Mouse (Mus musculus): ENCODE measurements around the gene Gm10273. TPM values are rescaled to one million over a fixed set of nuclear protein-coding genes. Genes with fewer than 3 reads are reported as not detected.

The Gm10273 gene
- total and polyA plus RNA-seq, 3 experiments: 19.6 to 220 (median 29.6) TPM

DNA sequence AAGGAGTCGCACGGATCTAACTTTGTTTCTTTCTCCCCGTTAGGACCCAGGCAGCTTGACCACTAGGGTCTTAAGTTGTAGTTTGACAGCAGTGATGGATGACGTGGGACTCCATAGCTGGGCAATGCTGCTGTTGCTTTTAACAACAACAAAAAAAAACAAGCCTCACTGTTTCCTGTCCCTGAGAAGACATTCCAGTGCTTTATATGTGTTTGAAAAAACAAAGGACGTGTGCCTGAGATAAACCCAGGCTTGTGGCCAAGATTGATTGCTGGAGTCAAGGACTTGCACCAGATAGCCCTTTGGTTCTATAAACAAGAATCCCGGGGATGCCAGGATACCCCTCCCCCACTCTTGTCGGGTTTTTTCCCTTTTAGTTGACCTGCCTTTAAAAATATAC lies 47.8 kb downstream of the Gm10273 start:
- Histone ChIP-seq H3K4me1 (ENCODE audit: control insufficient read depth in 1 of 2, insufficient read depth in 2 of 2) (peaks cover 0 to 3% of the 10 kb centered on the region in 2 experiments; a peak in 1 of 4 replicates), H3K4me2 (ENCODE audit: insufficient read depth, low read depth, poor library complexity, severe bottlenecking) (no peak overlapping the region), H3K79me2 (replicated peaks; ENCODE audit: control insufficient read depth, extremely low read depth, insufficient read depth, poor library complexity, severe bottlenecking) (no peaks in the 10 kb centered on the region), H3K27me3 (replicated peaks) (no peaks in the 10 kb centered on the region), H3K9ac (ENCODE audit: insufficient read depth, low read depth) (no peak overlapping the region), H3K36me3 (replicated peaks in 1 of 2; ENCODE audit: control insufficient read depth in 1 of 2, insufficient read depth in 1 of 2, low read length in 1 of 2) (no peaks in the 10 kb centered on the region), H3K27ac (ENCODE audit: insufficient read depth, low read depth) (no peak overlapping the region), H3K9me3 (replicated peaks; ENCODE audit: low read length) (no peaks in the 10 kb centered on the region), H3K4me3 (replicated peaks in 1 of 3; ENCODE audit: low read depth in 2 of 3, low read length in 2 of 3, poor library complexity in 1 of 3) (no peak overlapping the region)
- TF ChIP-seq JUN (IDR thresholded peaks at IDR 0.05; ENCODE audit: insufficient read depth, low read depth, low read length) (no peak), UBTF (IDR thresholded peaks at IDR 0.05; ENCODE audit: low read depth, low read length) (no peak), ZKSCAN1 (IDR thresholded peaks at IDR 0.05; ENCODE audit: borderline replicate concordance, low read depth, low read length) (no peak), MXI1 (IDR thresholded peaks at IDR 0.05; ENCODE audit: low read depth, low read length) (no peak), RCOR1 (conservative IDR thresholded peaks at IDR 0.05; ENCODE audit: low read depth, low read length) (no peak), POLR2AphosphoS2 (IDR thresholded peaks at IDR 0.05; ENCODE audit: low read depth, low read length) (no peak), PAX5 (IDR thresholded peaks at IDR 0.05; ENCODE audit: low read length) (no peak), EP300 (IDR thresholded peaks at IDR 0.05; ENCODE audit: low read length) (no peak), ZMIZ1 (IDR thresholded peaks at IDR 0.05; ENCODE audit: low read depth, low read length) (no peak), POLR2A (IDR thresholded peaks at IDR 0.05; ENCODE audit: low read depth, low read length) (no peak), SMC3 (IDR thresholded peaks at IDR 0.05; ENCODE audit: low read depth, low read length) (no peak), USF2 (conservative IDR thresholded peaks at IDR 0.05; ENCODE audit: low read depth, low read length) (no peak), JUND (conservative IDR thresholded peaks at IDR 0.05; ENCODE audit: low read depth, low read length) (no peak)
- in situ Hi-C loops (cut with MboI; ENCODE audit: low pct_ligation_motif_present, low pct_unique_long_range_greater_than_20kb, low sequenced_read_pairs): no loop called here
- DNase-seq (ENCODE audit: extremely low read depth): no peak
- dilution Hi-C loops (cut with MboI; ENCODE audit: extremely low pct_ligation_motif_present, extremely low pct_unique_long_range_greater_than_20kb, low sequenced_read_pairs): no loop called here

DNA sequence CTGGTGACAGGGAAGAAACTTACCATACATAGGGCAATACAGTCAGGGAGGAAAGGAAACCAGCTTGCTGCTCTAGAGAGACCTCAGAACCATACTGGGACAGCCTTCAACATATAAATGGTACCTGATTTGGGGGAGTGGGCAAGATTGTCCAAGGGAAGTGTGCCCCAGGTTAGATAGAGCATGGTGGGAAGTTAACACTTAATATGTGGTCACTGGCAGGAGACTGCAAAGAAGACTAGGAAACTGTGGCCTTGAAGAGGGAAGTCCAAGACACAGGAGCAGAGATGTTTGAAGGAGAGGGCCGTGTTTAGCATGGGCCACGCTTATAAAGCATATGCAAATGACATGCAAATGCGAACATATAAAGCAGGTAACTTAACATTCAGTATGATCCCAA lies 48.7 kb downstream of the Gm10273 start:
- TF ChIP-seq NELFE (IDR thresholded peaks at IDR 0.05; ENCODE audit: low read depth, low read length) (no peak), KAT2A (IDR thresholded peaks at IDR 0.05; ENCODE audit: insufficient replicate concordance, low read length) (no peak)
- dilution Hi-C loops (cut with MboI; ENCODE audit: extremely low pct_ligation_motif_present, extremely low pct_unique_long_range_greater_than_20kb, low sequenced_read_pairs): no loop called here
- DNase-seq (ENCODE audit: extremely low read depth): no peak
- Histone ChIP-seq H3K4me1 (ENCODE audit: control insufficient read depth in 1 of 2, insufficient read depth in 2 of 2) (peaks cover 0 to 3% of the 10 kb centered on the region in 2 experiments; a peak in 1 of 4 replicates), H3K36me3 (replicated peaks in 1 of 2; ENCODE audit: control insufficient read depth in 1 of 2, insufficient read depth in 1 of 2, low read length in 1 of 2) (no peaks in the 10 kb centered on the region), H3K9me3 (replicated peaks; ENCODE audit: low read length) (no peaks in the 10 kb centered on the region), H3K4me3 (replicated peaks in 1 of 3; ENCODE audit: low read depth in 2 of 3, low read length in 2 of 3, poor library complexity in 1 of 3) (no peak overlapping the region), H3K9ac (ENCODE audit: insufficient read depth, low read depth) (no peak overlapping the region), H3K27ac (ENCODE audit: insufficient read depth, low read depth) (no peak overlapping the region), H3K79me2 (replicated peaks; ENCODE audit: control insufficient read depth, extremely low read depth, insufficient read depth, poor library complexity, severe bottlenecking) (no peaks in the 10 kb centered on the region), H3K27me3 (replicated peaks) (no peaks in the 10 kb centered on the region), H3K4me2 (ENCODE audit: insufficient read depth, low read depth, poor library complexity, severe bottlenecking) (no peak overlapping the region)
- in situ Hi-C loops (cut with MboI; ENCODE audit: low pct_ligation_motif_present, low pct_unique_long_range_greater_than_20kb, low sequenced_read_pairs): no loop called here

DNA sequence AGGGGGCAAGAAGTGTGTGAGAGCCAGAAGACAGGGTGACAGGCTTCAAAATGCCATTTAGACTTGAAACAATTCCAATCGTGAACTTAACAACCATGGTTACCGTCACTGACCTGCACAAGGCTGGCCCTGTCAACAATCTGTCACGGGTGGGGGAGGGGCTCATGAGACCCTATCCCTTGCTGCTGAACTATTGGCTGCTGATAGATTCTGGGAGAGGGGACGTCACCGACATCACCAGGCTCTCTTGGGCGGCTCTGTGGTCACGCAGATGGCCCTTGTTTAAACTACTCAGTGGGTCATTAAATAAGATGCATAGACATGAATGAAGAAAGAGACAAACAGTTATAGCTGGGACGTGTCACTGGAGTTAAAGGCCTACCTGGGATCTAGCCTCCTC lies 49.2 kb downstream of the Gm10273 start:
- no peak overlapping the region for H3K4me2 ChIP-seq (ENCODE audit: insufficient read depth, low read depth, poor library complexity, severe bottlenecking)
- H3K9me3 ChIP-seq (replicated peaks; ENCODE audit: low read length): no peaks in the 10 kb centered on the region
- H3K9ac ChIP-seq (ENCODE audit: insufficient read depth, low read depth): no peak overlapping the region
- TF ChIP-seq RAD21 (IDR thresholded peaks at IDR 0.05; ENCODE audit: low read depth, low read length) (no peak), CHD2 (IDR thresholded peaks at IDR 0.05; ENCODE audit: low read length) (no peak), ETS1 (conservative IDR thresholded peaks at IDR 0.05; ENCODE audit: low read depth, low read length) (no peak), MAFK (IDR thresholded peaks at IDR 0.05; ENCODE audit: insufficient replicate concordance, low read length) (no peak), UBTF (IDR thresholded peaks at IDR 0.05; ENCODE audit: low read depth, low read length) (no peak), MAZ (IDR thresholded peaks at IDR 0.05; ENCODE audit: low read depth, low read length) (no peak), BHLHE40 (IDR thresholded peaks at IDR 0.05; ENCODE audit: low read depth, low read length) (no peak), KAT2A (IDR thresholded peaks at IDR 0.05; ENCODE audit: insufficient replicate concordance, low read length) (no peak), ZKSCAN1 (IDR thresholded peaks at IDR 0.05; ENCODE audit: borderline replicate concordance, low read depth, low read length) (no peak), ZNF384 (IDR thresholded peaks at IDR 0.05; ENCODE audit: low read depth, low read length) (no peak), POLR2A (IDR thresholded peaks at IDR 0.05; ENCODE audit: low read depth, low read length) (no peak)
- H3K4me3 ChIP-seq (replicated peaks in 1 of 3; ENCODE audit: low read depth in 2 of 3, low read length in 2 of 3, poor library complexity in 1 of 3): no peak overlapping the region
- no peaks in the 10 kb centered on the region for H3K79me2 ChIP-seq (replicated peaks; ENCODE audit: control insufficient read depth, extremely low read depth, insufficient read depth, poor library complexity, severe bottlenecking)
- no peak for DNase-seq (ENCODE audit: extremely low read depth)
- no peak overlapping the region for H3K27ac ChIP-seq (ENCODE audit: insufficient read depth, low read depth)
- H3K36me3 ChIP-seq (replicated peaks in 1 of 2; ENCODE audit: control insufficient read depth in 1 of 2, insufficient read depth in 1 of 2, low read length in 1 of 2): peaks cover 0 to 1% of the 10 kb centered on the region in 2 experiments
- in situ Hi-C loops (cut with MboI; ENCODE audit: low pct_ligation_motif_present, low pct_unique_long_range_greater_than_20kb, low sequenced_read_pairs): no loop called here
- H3K27me3 ChIP-seq (replicated peaks): no peaks in the 10 kb centered on the region
- dilution Hi-C loops (cut with MboI; ENCODE audit: extremely low pct_ligation_motif_present, extremely low pct_unique_long_range_greater_than_20kb, low sequenced_read_pairs): no loop called here
- H3K4me1 ChIP-seq (ENCODE audit: control insufficient read depth in 1 of 2, insufficient read depth in 2 of 2): peaks cover 2 to 3% of the 10 kb centered on the region in 2 experiments; a peak in 1 of 4 replicates

Data from CH12.LX (cell line).